Mouse (Mus musculus): Measurements from ENCODE around the gene Enpp6. TPM values are rescaled to one million over a fixed set of nuclear protein-coding genes. Genes with fewer than 3 reads are reported as not detected.

Enpp6 gene
- polyA plus RNA-seq, 1 experiment = not detected

DNA sequence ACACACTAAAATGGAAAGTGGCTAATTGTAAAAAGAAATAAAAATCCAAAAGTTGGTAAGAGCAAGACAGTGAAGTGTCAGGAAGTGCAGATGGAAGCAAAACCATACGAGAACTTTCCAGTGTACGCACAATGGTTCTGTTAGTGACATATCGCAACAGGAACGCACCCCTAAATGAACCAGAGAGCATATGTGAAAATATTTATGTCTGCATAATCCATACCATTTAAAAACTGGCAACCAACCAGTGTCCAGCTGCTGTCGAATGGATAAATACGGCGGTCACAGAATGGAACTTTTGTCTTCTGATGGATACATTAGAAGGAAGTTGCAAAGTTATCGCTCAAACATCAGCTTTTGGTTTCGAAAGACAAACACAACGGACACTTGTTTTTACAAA lies 61.9 kb downstream of the Enpp6 start:
- Histone ChIP-seq H3ac (ENCODE audit: control insufficient read depth, insufficient read length) (no peak overlapping the region), H3K4me3 (no peak overlapping the region), H3K79me2 (ENCODE audit: control insufficient read depth, insufficient read depth) (no peaks in the 10 kb centered on the region), H3K36me3 (ENCODE audit: control insufficient read depth, insufficient read depth) (no peaks in the 10 kb centered on the region), H3K4me2 (ENCODE audit: low read depth) (no peak overlapping the region), H3K27me3 (ENCODE audit: control insufficient read depth, insufficient read depth, insufficient read length) (no peaks in the 10 kb centered on the region)
- TF ChIP-seq TCF12 (IDR thresholded peaks at IDR 0.05; ENCODE audit: insufficient read depth, poor library complexity, severe bottlenecking) (no peak), MAX (IDR thresholded peaks at IDR 0.05; ENCODE audit: low read depth) (no peak), REST (IDR thresholded peaks at IDR 0.05; ENCODE audit: insufficient read depth, insufficient read length) (no peak), MYOD1 (IDR thresholded peaks at IDR 0.05; ENCODE audit: control insufficient read depth in 1 of 3, insufficient read length in 2 of 3, low read depth in 2 of 3) (no peak), CEBPB (IDR thresholded peaks at IDR 0.05; ENCODE audit: insufficient read depth, poor library complexity, severe bottlenecking) (no peak), SRF (IDR thresholded peaks at IDR 0.05; ENCODE audit: control insufficient read depth, insufficient read length, low read depth) (no peak), POLR2AphosphoS2 (IDR thresholded peaks at IDR 0.05; ENCODE audit: insufficient read length, low read depth) (no peak), USF1 (IDR thresholded peaks at IDR 0.05; ENCODE audit: low read depth) (no peak), POLR2A (IDR thresholded peaks at IDR 0.05; ENCODE audit: insufficient read length, low read depth) (no peak), MYOG (IDR thresholded peaks at IDR 0.05; ENCODE audit: control insufficient read depth in 1 of 3, insufficient read depth in 1 of 3, insufficient read length in 2 of 3, low read depth in 2 of 3) (no peak), E2F4 (IDR thresholded peaks at IDR 0.05; ENCODE audit: insufficient read depth) (no peak), TCF3 (IDR thresholded peaks at IDR 0.05; ENCODE audit: insufficient read length, low read depth) (no peak)

DNA sequence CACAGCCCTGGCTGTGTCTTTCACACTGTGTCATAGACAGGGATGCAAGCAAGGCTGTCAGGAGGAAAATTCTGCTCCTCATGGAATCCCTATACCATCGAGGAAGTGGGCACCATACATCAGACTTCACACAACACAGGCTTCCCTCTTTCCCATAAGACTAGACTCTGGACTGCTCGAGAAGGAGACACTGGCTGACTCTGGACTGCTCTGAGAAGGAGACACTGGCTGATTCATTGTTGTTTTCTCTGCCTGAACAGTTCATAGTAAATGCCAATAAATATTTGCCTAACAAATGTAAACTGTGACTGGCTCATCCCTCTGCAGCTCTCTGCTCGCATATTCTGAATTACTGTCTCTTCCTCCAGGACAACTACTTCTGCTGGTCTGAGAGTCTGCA lies 66.0 kb downstream of the Enpp6 start:
- Histone ChIP-seq H3ac (ENCODE audit: control insufficient read depth, insufficient read length) (no peak overlapping the region), H3K4me3 (no peak overlapping the region), H3K36me3 (ENCODE audit: control insufficient read depth, insufficient read depth) (no peaks in the 10 kb centered on the region), H3K4me2 (ENCODE audit: low read depth) (no peak overlapping the region), H3K79me2 (ENCODE audit: control insufficient read depth, insufficient read depth) (no peaks in the 10 kb centered on the region), H3K27me3 (ENCODE audit: control insufficient read depth, insufficient read depth, insufficient read length) (no peaks in the 10 kb centered on the region)
- TF ChIP-seq REST (IDR thresholded peaks at IDR 0.05; ENCODE audit: insufficient read depth, insufficient read length) (no peak), MYOG (IDR thresholded peaks at IDR 0.05; ENCODE audit: control insufficient read depth in 1 of 3, insufficient read depth in 1 of 3, insufficient read length in 2 of 3, low read depth in 2 of 3) (no peak), E2F4 (IDR thresholded peaks at IDR 0.05; ENCODE audit: insufficient read depth) (no peak), TCF3 (IDR thresholded peaks at IDR 0.05; ENCODE audit: insufficient read length, low read depth) (no peak), CEBPB (IDR thresholded peaks at IDR 0.05; ENCODE audit: insufficient read depth, poor library complexity, severe bottlenecking) (no peak), POLR2AphosphoS2 (IDR thresholded peaks at IDR 0.05; ENCODE audit: insufficient read length, low read depth) (no peak), MAX (IDR thresholded peaks at IDR 0.05; ENCODE audit: low read depth) (no peak), SRF (IDR thresholded peaks at IDR 0.05; ENCODE audit: control insufficient read depth, insufficient read length, low read depth) (no peak), POLR2A (IDR thresholded peaks at IDR 0.05; ENCODE audit: insufficient read length, low read depth) (no peak), MYOD1 (IDR thresholded peaks at IDR 0.05; ENCODE audit: control insufficient read depth in 1 of 3, insufficient read length in 2 of 3, low read depth in 2 of 3) (no peak)

GRCm38 (mm10) chr8:47056086-47056485 lies 69.4 kb downstream of the Enpp6 start:
- TF ChIP-seq SRF (IDR thresholded peaks at IDR 0.05; ENCODE audit: control insufficient read depth, insufficient read length, low read depth) (no peak), CEBPB (IDR thresholded peaks at IDR 0.05; ENCODE audit: insufficient read depth, poor library complexity, severe bottlenecking) (no peak), USF1 (IDR thresholded peaks at IDR 0.05; ENCODE audit: low read depth) (no peak), MYOD1 (IDR thresholded peaks at IDR 0.05; ENCODE audit: control insufficient read depth in 1 of 3, insufficient read length in 2 of 3, low read depth in 2 of 3) (no peak), MYOG (IDR thresholded peaks at IDR 0.05; ENCODE audit: control insufficient read depth in 1 of 3, insufficient read depth in 1 of 3, insufficient read length in 2 of 3, low read depth in 2 of 3) (no peak), REST (IDR thresholded peaks at IDR 0.05; ENCODE audit: insufficient read depth, insufficient read length) (no peak), E2F4 (IDR thresholded peaks at IDR 0.05; ENCODE audit: insufficient read depth) (no peak), POLR2AphosphoS2 (IDR thresholded peaks at IDR 0.05; ENCODE audit: insufficient read length, low read depth) (no peak), POLR2A (IDR thresholded peaks at IDR 0.05; ENCODE audit: insufficient read length, low read depth) (no peak), TCF12 (IDR thresholded peaks at IDR 0.05; ENCODE audit: insufficient read depth, poor library complexity, severe bottlenecking) (no peak), TCF3 (IDR thresholded peaks at IDR 0.05; ENCODE audit: insufficient read length, low read depth) (no peak), MAX (IDR thresholded peaks at IDR 0.05; ENCODE audit: low read depth) (no peak)

DNA sequence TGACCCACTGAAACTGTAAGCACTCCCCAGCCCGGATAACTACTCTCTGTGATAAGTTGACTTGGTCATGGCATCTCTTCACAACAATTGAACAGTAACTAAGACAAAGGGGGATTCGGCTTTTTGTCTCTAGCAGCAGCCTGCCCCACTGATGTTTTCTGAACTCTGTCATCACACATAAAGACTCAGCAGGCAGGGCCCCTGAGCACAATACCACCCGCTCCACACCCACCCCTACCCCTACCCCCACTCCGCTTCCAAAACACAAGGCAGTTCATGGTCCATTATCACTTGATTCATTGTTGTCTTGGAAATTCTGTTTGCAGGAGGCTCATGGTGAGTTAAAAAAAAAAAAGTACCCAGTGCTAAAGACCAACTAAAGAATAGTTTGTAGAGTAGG lies 71.8 kb downstream of the Enpp6 start:
- Histone ChIP-seq H3K4me3 (no peak overlapping the region), H3K36me3 (ENCODE audit: control insufficient read depth, insufficient read depth) (no peaks in the 10 kb centered on the region), H3K79me2 (ENCODE audit: control insufficient read depth, insufficient read depth) (no peaks in the 10 kb centered on the region), H3K27me3 (ENCODE audit: control insufficient read depth, insufficient read depth, insufficient read length) (no peaks in the 10 kb centered on the region), H3ac (ENCODE audit: control insufficient read depth, insufficient read length) (no peak overlapping the region), H3K4me2 (ENCODE audit: low read depth) (no peak overlapping the region)
- TF ChIP-seq USF1 (IDR thresholded peaks at IDR 0.05; ENCODE audit: low read depth) (no peak), MYOD1 (IDR thresholded peaks at IDR 0.05; ENCODE audit: control insufficient read depth in 1 of 3, insufficient read length in 2 of 3, low read depth in 2 of 3) (no peak), POLR2A (IDR thresholded peaks at IDR 0.05; ENCODE audit: insufficient read length, low read depth) (no peak), SRF (IDR thresholded peaks at IDR 0.05; ENCODE audit: control insufficient read depth, insufficient read length, low read depth) (no peak), CEBPB (IDR thresholded peaks at IDR 0.05; ENCODE audit: insufficient read depth, poor library complexity, severe bottlenecking) (no peak), MAX (IDR thresholded peaks at IDR 0.05; ENCODE audit: low read depth) (no peak), REST (IDR thresholded peaks at IDR 0.05; ENCODE audit: insufficient read depth, insufficient read length) (no peak), TCF12 (IDR thresholded peaks at IDR 0.05; ENCODE audit: insufficient read depth, poor library complexity, severe bottlenecking) (no peak)

More at GRCm38 (mm10) chr8:47056086-47056485, 69.4 kb downstream of the Enpp6 start:
- no peak overlapping the region for H3K4me3 ChIP-seq
- no peaks in the 10 kb centered on the region for H3K27me3 ChIP-seq (ENCODE audit: control insufficient read depth, insufficient read depth, insufficient read length)
- no peak overlapping the region for H3ac ChIP-seq (ENCODE audit: control insufficient read depth, insufficient read length)
- H3K36me3 ChIP-seq (ENCODE audit: control insufficient read depth, insufficient read depth) = no peaks in the 10 kb centered on the region
- no peak overlapping the region for H3K4me2 ChIP-seq (ENCODE audit: low read depth)
- H3K79me2 ChIP-seq (ENCODE audit: control insufficient read depth, insufficient read depth) = no peaks in the 10 kb centered on the region

All from myocyte (in vitro differentiated cells).